Mouse (Mus musculus) liver, postnatal 0 days (tissue): ENCODE measurements around the gene Pla2g16. TPM values are rescaled to one million over a fixed set of nuclear protein-coding genes. Genes with fewer than 3 reads are reported as not detected.
A peak's percentile ranks its signal among the peaks of the same experiment; 100 is the strongest.

Source experiments
- ATAC-seq: fragments of 200-750 bp; cut with Nextera tagmentation; 2 replicates; pipeline ENCODE4 v1.8.0; 2017; ENCODE audit warnings: mild to moderate bottlenecking, moderate library complexity
- DNase-seq: peaks from one replicate; pipeline ENCODE4 v3.0.0-alpha.2; 2016
- H3K27ac ChIP-seq: fragments of 300-500 bp; sonication (generic); 2 replicates; pipeline ENCODE4 v1.5.1; 2014; ENCODE audit warnings: antibody characterized with exemption, moderate library complexity, mild to moderate bottlenecking, low read depth
- H3K27me3 ChIP-seq: fragments of 300-500 bp; sonication (generic); 2 replicates; pipeline ENCODE4 v1.6.1; 2014; ENCODE audit warnings: low read length, control low read depth, mixed read lengths; ENCODE audit not compliant: insufficient read depth
- H3K36me3 ChIP-seq: fragments of 300-500 bp; sonication (generic); replicated peaks from 2 replicates; pipeline ENCODE4 v1.6.1; 2014; ENCODE audit warnings: mild to moderate bottlenecking, control low read depth, low read length, moderate library complexity, mixed read lengths; ENCODE audit not compliant: insufficient read depth
- H3K4me1 ChIP-seq: fragments of 300-500 bp; sonication (generic); 2 replicates; pipeline ENCODE4 v1.6.1; 2014; ENCODE audit warnings: antibody characterized with exemption, mild to moderate bottlenecking, control low read depth; ENCODE audit not compliant: insufficient read depth
- H3K4me2 ChIP-seq: fragments of 300-500 bp; sonication (generic); 2 replicates; pipeline ENCODE4 v1.6.1; 2014; ENCODE audit warnings: low read depth, mild to moderate bottlenecking, low read length, moderate library complexity, mixed read lengths
- H3K4me3 ChIP-seq: fragments of 300-500 bp; sonication (generic); 2 replicates; pipeline ENCODE4 v1.5.1; 2014; ENCODE audit warnings: low read depth, low read length
- H3K9ac ChIP-seq: fragments of 300-500 bp; sonication (generic); replicated peaks from 2 replicates; pipeline ENCODE4 v1.6.1; 2014; ENCODE audit warnings: mild to moderate bottlenecking, moderate library complexity
- H3K9me3 ChIP-seq: fragments of 300-500 bp; sonication (generic); 2 replicates; pipeline ENCODE4 v1.6.1; 2016; ENCODE audit warnings: mild to moderate bottlenecking, control low read depth, low read length, mixed read lengths
- CTCF ChIP-seq: sonication (generic); IDR thresholded peaks from 2 replicates; pipeline ENCODE4 v1.5.1; 2016; ENCODE audit warnings: antibody characterized with exemption, low read depth
- EP300 ChIP-seq: IDR thresholded peaks from 2 replicates; pipeline ENCODE4 v1.6.1; 2016; ENCODE audit warnings: antibody characterized with exemption, low read depth, mild to moderate bottlenecking
- WGBS: fragments of 180-500 bp; shearing (Covaris S2); extraction: QIAGEN DNeasy Blood & Tissue Kit; methylation state at CpG from one replicate; pipeline ENCODE4 v1.1.7; 2014; ENCODE audit not compliant: insufficient replicate concordance; 5-methylcytosine and 5-hydroxymethylcytosine counted together
- polyA plus RNA-seq: library from polyadenylated mRNA; unstranded; fragments of >200 nt; fragmentation: Nextera tagmentation; extraction: Ambion mirVana; gene quantifications from 2 replicates; pipeline ENCODE4 v1.2.1, GENCODE M21; 2015

Pla2g16 gene
- polyA plus RNA-seq, 1 experiment from 2014 or later: 16.0 TPM

- TF ChIP-seq CTCF (no peak), EP300 (no peak)
- H3K27ac ChIP-seq: no peak overlapping the region
- no peaks in the 10 kb centered on the region for H3K4me1 ChIP-seq
- no peaks in the 10 kb centered on the region; the same call in 1 of the 2 replicates for H3K36me3 ChIP-seq
- no peaks in the 10 kb centered on the region for H3K27me3 ChIP-seq
- no peak overlapping the region for H3K4me2 ChIP-seq
- H3K9me3 ChIP-seq: no peaks in the 10 kb centered on the region
- H3K4me3 ChIP-seq: no peak overlapping the region
- no peak overlapping the region for H3K9ac ChIP-seq
- no peak for DNase-seq
- ATAC-seq: no peak
Observed at GRCm38 (mm10) chr19:7590795-7591194, 33.5 kb downstream of the Pla2g16 start.

GRCm38 (mm10) chr19:7592018-7592417, 34.8 kb downstream of the Pla2g16 start:
- H3K4me3 ChIP-seq: no peak overlapping the region
- H3K4me2 ChIP-seq: no peak overlapping the region
- H3K27me3 ChIP-seq: no peaks in the 10 kb centered on the region
- no peak overlapping the region for H3K9ac ChIP-seq
- DNase-seq (no peak), ATAC-seq (no peak)
- 51% methylated on average over 3 of the region's 3 CpGs for WGBS
- H3K9me3 ChIP-seq: no peaks in the 10 kb centered on the region
- no peak overlapping the region for H3K27ac ChIP-seq
- no peak for TF ChIP-seq EP300
- H3K36me3 ChIP-seq: no peaks in the 10 kb centered on the region
- H3K4me1 ChIP-seq: no peaks in the 10 kb centered on the region

- ATAC-seq (no peak), DNase-seq (peak; percentile 30)
- 17% methylated on average over 2 of the region's 2 CpGs for WGBS
Observed at GRCm38 (mm10) chr19:7595534-7595933, 38.3 kb downstream of the Pla2g16 start.

GRCm38 (mm10) chr19:7598481-7598880, 41.2 kb downstream of the Pla2g16 start:
- no peak overlapping the region for H3K4me3 ChIP-seq
- 50% methylated on average over 4 of the region's 4 CpGs for WGBS
- no peak for TF ChIP-seq CTCF
- TF ChIP-seq EP300: no peak

More at GRCm38 (mm10) chr19:7595534-7595933, 38.3 kb downstream of the Pla2g16 start:
- Histone ChIP-seq H3K9ac (no peak overlapping the region), H3K4me2 (no peak overlapping the region), H3K36me3 (no peaks in the 10 kb centered on the region), H3K27me3 (no peaks in the 10 kb centered on the region), H3K4me3 (no peak overlapping the region), H3K9me3 (no peaks in the 10 kb centered on the region), H3K27ac (no peak overlapping the region), H3K4me1 (no peaks in the 10 kb centered on the region)
- no peak for TF ChIP-seq EP300
- peak; percentile 77 for TF ChIP-seq CTCF

GRCm38 (mm10) chr19:7601551-7601950, 44.3 kb downstream of the Pla2g16 start:
- WGBS: 78% methylated on average over 4 of the region's 4 CpGs
- H3K36me3 ChIP-seq: no peaks in the 10 kb centered on the region
- H3K9me3 ChIP-seq: no peaks in the 10 kb centered on the region
- peaks cover 4% of the 10 kb centered on the region for H3K4me1 ChIP-seq
- peaks cover 5% of the 10 kb centered on the region; the same call in 1 of the 2 replicates for H3K27me3 ChIP-seq
- H3K9ac ChIP-seq: no peak overlapping the region
- TF ChIP-seq CTCF (no peak), EP300 (no peak)
- no peak for ATAC-seq
- DNase-seq: no peak
- H3K4me3 ChIP-seq: no peak overlapping the region
- no peak overlapping the region for H3K4me2 ChIP-seq
- H3K27ac ChIP-seq: no peak overlapping the region

More at GRCm38 (mm10) chr19:7598481-7598880, 41.2 kb downstream of the Pla2g16 start:
- Histone ChIP-seq H3K4me1 (no peaks in the 10 kb centered on the region), H3K27ac (no peak overlapping the region), H3K9ac (no peak overlapping the region), H3K36me3 (no peaks in the 10 kb centered on the region), H3K4me2 (no peak overlapping the region), H3K27me3 (no peaks in the 10 kb centered on the region), H3K9me3 (no peaks in the 10 kb centered on the region)
- no peak for ATAC-seq
- DNase-seq: no peak

- WGBS: 81% methylated on average over 10 of the region's 10 CpGs
- Histone ChIP-seq H3K4me3 (no peak overlapping the region), H3K4me2 (no peak overlapping the region), H3K27ac (no peak overlapping the region), H3K36me3 (no peaks in the 10 kb centered on the region), H3K9ac (no peak overlapping the region), H3K27me3 (peaks cover 7% of the 10 kb centered on the region; the same call in 1 of the 2 replicates), H3K9me3 (no peaks in the 10 kb centered on the region), H3K4me1 (peaks cover 8% of the 10 kb centered on the region)
- no peak for TF ChIP-seq EP300
- TF ChIP-seq CTCF: no peak
- ATAC-seq (no peak), DNase-seq (no peak)
Observed at GRCm38 (mm10) chr19:7604107-7604506, 46.8 kb downstream of the Pla2g16 start.

GRCm38 (mm10) chr19:7605013-7605412, 47.8 kb downstream of the Pla2g16 start:
- H3K4me3 ChIP-seq: no peak overlapping the region
- DNase-seq: no peak
- no peak overlapping the region for H3K27ac ChIP-seq
- H3K4me2 ChIP-seq: no peak overlapping the region
- H3K9ac ChIP-seq: no peak overlapping the region
- H3K4me1 ChIP-seq: peaks cover 8% of the 10 kb centered on the region
- no peaks in the 10 kb centered on the region for H3K9me3 ChIP-seq
- peaks cover 9% of the 10 kb centered on the region; the same call in 1 of the 2 replicates for H3K27me3 ChIP-seq
- TF ChIP-seq CTCF (no peak), EP300 (no peak)
- H3K36me3 ChIP-seq: no peaks in the 10 kb centered on the region
- ATAC-seq: no peak
